ENCODE assay signal across 4 mouse cellular contexts in genomic region chr9:84594724-84595123, GRCm38 (mm10).
"Had no signal": no experiment of that assay in that cellular context is flagged by ENCODE, and none has a peak within 500 bp of the region (broad histone marks: within the 10 kb centered on the region; RNA-seq: fewer than 3 reads in every experiment).

No protein-coding gene starts in this region.

- DNase-seq: layer of hippocampus, postnatal 36 days; lung, adult 18-20 months; right cerebral cortex, postnatal 14 days; thymus, postnatal 4 days had no signal
